In genomic region chr19:15339979-15340304, GRCm38 (mm10) we compare ENCODE assay signal across 10 mouse cellular contexts.
A peak's percentile ranks its signal among the peaks of the same experiment; 100 is the strongest.
DNase-seq lines count a peak whose midpoint lies in the region; ATAC-seq lines count a peak whose summit lies in the region.
"Had no signal": no experiment of that assay in that cellular context is flagged by ENCODE, and none has a peak within 500 bp of the region (broad histone marks: within the 10 kb centered on the region; RNA-seq: fewer than 3 reads in every experiment).

No protein-coding gene starts in this region.

- H3K4me1 ChIP-seq in kidney, embryonic 14.5 days (ENCODE audit: control insufficient read depth, insufficient read depth, low read length), result no peaks in the 10 kb centered on the region
- H3K4me1 ChIP-seq in embryonic facial prominence, embryonic 10.5 days, result peaks cover 16% of the 10 kb centered on the region
- H3K4me1 ChIP-seq in hindbrain, embryonic 10.5 days (replicated peaks), result peaks cover 15% of the 10 kb centered on the region
- peaks cover 20% of the 10 kb centered on the region for H3K4me1 ChIP-seq in midbrain, embryonic 15.5 days

- H3K9me3 ChIP-seq in kidney, embryonic 14.5 days (ENCODE audit: control insufficient read depth, low read length), result no peaks in the 10 kb centered on the region
- no peaks in the 10 kb centered on the region for H3K9me3 ChIP-seq in embryonic facial prominence, embryonic 10.5 days
- H3K9me3 ChIP-seq in hindbrain, embryonic 10.5 days, result no peaks in the 10 kb centered on the region
- H3K9me3 ChIP-seq in midbrain, embryonic 15.5 days, result no peaks in the 10 kb centered on the region

- no peak; the same call in 1 of the 2 replicates for ATAC-seq in kidney, embryonic 14.5 days (ENCODE audit: low FRiP score, low TSS enrichment)
- ATAC-seq in midbrain, embryonic 15.5 days (replicated peaks), result peak; percentile 52; the same call in 1 of the 2 replicates
- ATAC-seq: CD4-positive, CD25-positive, alpha-beta regulatory T cell, adult 4 months had no signal

- no peak overlapping the region for H3K9ac ChIP-seq in kidney, embryonic 14.5 days (ENCODE audit: low read depth, low read length)
- H3K9ac ChIP-seq in midbrain, embryonic 15.5 days, result no peak overlapping the region

- WGBS in kidney, embryonic 14.5 days, result 13% methylated on average over 11 of the region's 11 CpGs
- 36% methylated on average over 11 of the region's 11 CpGs for whole genome bisulfite sequencing in embryonic facial prominence, embryonic 10.5 days
- 38% methylated on average over 11 of the region's 11 CpGs for WGBS in hindbrain, embryonic 10.5 days
- WGBS in midbrain, embryonic 15.5 days, result 36% methylated on average over 11 of the region's 11 CpGs

- no peaks in the 10 kb centered on the region for H3K36me3 ChIP-seq in kidney, embryonic 14.5 days (ENCODE audit: control insufficient read depth, insufficient read depth, low read length)
- no peaks in the 10 kb centered on the region for H3K36me3 ChIP-seq in embryonic facial prominence, embryonic 10.5 days (replicated peaks)
- no peaks in the 10 kb centered on the region for H3K36me3 ChIP-seq in hindbrain, embryonic 10.5 days
- no peaks in the 10 kb centered on the region for H3K36me3 ChIP-seq in midbrain, embryonic 15.5 days (replicated peaks)

- H3K27me3 ChIP-seq in kidney, embryonic 14.5 days (ENCODE audit: control insufficient read depth, insufficient read depth, low read length), result peaks cover 15% of the 10 kb centered on the region; the same call in 1 of the 2 replicates
- peaks cover 9% of the 10 kb centered on the region; the same call in 1 of the 2 replicates for H3K27me3 ChIP-seq in embryonic facial prominence, embryonic 10.5 days (replicated peaks; ENCODE audit: low read depth, poor library complexity, severe bottlenecking)
- H3K27me3 ChIP-seq in hindbrain, embryonic 10.5 days (ENCODE audit: insufficient read depth, poor library complexity, severe bottlenecking), result peaks cover 29% of the 10 kb centered on the region
- no peaks in the 10 kb centered on the region for H3K27me3 ChIP-seq in midbrain, embryonic 15.5 days (replicated peaks)

- H3K27ac ChIP-seq in kidney, embryonic 14.5 days (ENCODE audit: low read depth, low read length), result no peak overlapping the region
- peak overlapping the region; percentile 54 for H3K27ac ChIP-seq in embryonic facial prominence, embryonic 10.5 days (replicated peaks)
- peak overlapping the region; percentile 29; the same call in 1 of the 2 replicates for H3K27ac ChIP-seq in hindbrain, embryonic 10.5 days
- H3K27ac ChIP-seq in midbrain, embryonic 15.5 days, result peak overlapping the region; percentile 58

- DNase-seq in kidney, postnatal 10 days, result no peak
- no peak for DNase-seq in embryonic facial prominence, embryonic 10.5 days (ENCODE audit: low spot score)
- DNase-seq in hindbrain, embryonic 10.5 days (ENCODE audit: low spot score), result no peak
- DNase-seq in adrenal gland, postnatal 25 days, result no peak
- DNase-seq in ovary, adult 18-20 months (ENCODE audit: low spot score), result no peak
- DNase-seq in right cerebral cortex, postnatal 10 days (ENCODE audit: low spot score in 2 of 2), result no peak
- DNase-seq: gastrocnemius, postnatal 36 days had no signal

- H3K4me3 ChIP-seq in kidney, embryonic 14.5 days (ENCODE audit: low read length), result peak overlapping the region; percentile 6; the same call in 1 of the 2 replicates
- H3K4me3 ChIP-seq in embryonic facial prominence, embryonic 10.5 days, result peak overlapping the region; percentile 37
- peak overlapping the region; percentile 35 for H3K4me3 ChIP-seq in hindbrain, embryonic 10.5 days
- no peak overlapping the region for H3K4me3 ChIP-seq in midbrain, embryonic 15.5 days

- peak overlapping the region; percentile 27 for H3K4me2 ChIP-seq in kidney, embryonic 14.5 days (replicated peaks; ENCODE audit: low read depth, low read length)
- H3K4me2 ChIP-seq in midbrain, embryonic 15.5 days, result peak overlapping the region; percentile 26
